15 mouse cellular contexts compared by ENCODE assay signal in the genomic region with DNA sequence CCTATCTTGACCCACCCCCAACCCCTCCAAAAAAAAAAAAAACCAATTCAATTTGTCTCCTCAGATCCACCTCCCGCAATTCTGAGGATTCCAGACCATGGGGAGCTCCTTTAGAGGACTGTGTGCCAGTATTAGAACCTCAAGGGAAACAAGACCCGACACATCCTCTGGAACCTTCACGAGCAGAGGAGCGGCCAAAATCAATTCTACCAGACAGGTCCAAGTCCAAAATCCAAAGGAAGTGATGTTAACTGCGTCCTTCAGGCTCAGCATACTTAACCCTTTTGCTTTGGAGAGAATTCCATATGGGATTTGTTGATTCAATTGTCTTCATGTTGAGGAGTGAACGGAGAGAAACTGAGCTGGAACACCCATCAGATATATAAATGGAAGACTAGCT.
"Had no signal": no experiment of that assay in that cellular context is flagged by ENCODE, and none has a peak within 500 bp of the region (broad histone marks: within the 10 kb centered on the region; RNA-seq: fewer than 3 reads in every experiment).

No protein-coding gene starts in this region.

- H3K9ac ChIP-seq: neural tube, embryonic 13.5 days; neural tube, embryonic 15.5 days; stomach, embryonic 15.5 days had no signal

- H3K27me3 ChIP-seq: neural tube, embryonic 13.5 days; neural tube, embryonic 15.5 days; stomach, embryonic 15.5 days had no signal

- H3K4me1 ChIP-seq: stomach, embryonic 15.5 days had no signal

- H3K27ac ChIP-seq: neural tube, embryonic 13.5 days; neural tube, embryonic 15.5 days; stomach, embryonic 15.5 days; stomach, postnatal 0 days had no signal

- H3K4me2 ChIP-seq: neural tube, embryonic 13.5 days; neural tube, embryonic 15.5 days; stomach, embryonic 15.5 days had no signal

- H3K9me3 ChIP-seq: neural tube, embryonic 13.5 days; neural tube, embryonic 15.5 days; stomach, embryonic 15.5 days had no signal

- DNase-seq: right cerebral cortex, adult 18-20 months; right cerebral cortex, postnatal 14 days; right cerebral cortex, postnatal 25 days; right cerebral cortex, postnatal 4 days; spleen, adult 18-20 months; thymus, adult 18-20 months; thymus, adult 2 months; thymus, postnatal 14 days; thymus, postnatal 25 days; thymus, postnatal 36 days; thymus, postnatal 4 days had no signal

- H3K4me3 ChIP-seq: neural tube, embryonic 13.5 days; neural tube, embryonic 15.5 days; stomach, embryonic 15.5 days had no signal
